Mouse (Mus musculus) large intestine, adult 2 months (tissue): Measurements from ENCODE around the gene Ttyh3. TPM values are rescaled to one million over a fixed set of nuclear protein-coding genes. Genes with fewer than 3 reads are reported as not detected.

ENCODE experiments used
- DNase-seq: peaks from one replicate; pipeline ENCODE4 v3.0.0-alpha.2; 2012; ENCODE audit warnings: low read depth, low spot score
- WGBS: fragments of 180-500 bp; shearing (Covaris S2); methylation state at CpG from one replicate; pipeline ENCODE4 v1.1.7; 2018; 5-methylcytosine and 5-hydroxymethylcytosine counted together
- polyA plus RNA-seq: library from polyadenylated mRNA; depleted of rRNA; stranded (reverse); fragments of >200 nt; gene quantifications from 2 replicates; pipeline ENCODE4 v1.2.3, GENCODE M21; 2012

Ttyh3 gene
- polyA plus RNA-seq, 1 experiment = 52.7 TPM

DNA sequence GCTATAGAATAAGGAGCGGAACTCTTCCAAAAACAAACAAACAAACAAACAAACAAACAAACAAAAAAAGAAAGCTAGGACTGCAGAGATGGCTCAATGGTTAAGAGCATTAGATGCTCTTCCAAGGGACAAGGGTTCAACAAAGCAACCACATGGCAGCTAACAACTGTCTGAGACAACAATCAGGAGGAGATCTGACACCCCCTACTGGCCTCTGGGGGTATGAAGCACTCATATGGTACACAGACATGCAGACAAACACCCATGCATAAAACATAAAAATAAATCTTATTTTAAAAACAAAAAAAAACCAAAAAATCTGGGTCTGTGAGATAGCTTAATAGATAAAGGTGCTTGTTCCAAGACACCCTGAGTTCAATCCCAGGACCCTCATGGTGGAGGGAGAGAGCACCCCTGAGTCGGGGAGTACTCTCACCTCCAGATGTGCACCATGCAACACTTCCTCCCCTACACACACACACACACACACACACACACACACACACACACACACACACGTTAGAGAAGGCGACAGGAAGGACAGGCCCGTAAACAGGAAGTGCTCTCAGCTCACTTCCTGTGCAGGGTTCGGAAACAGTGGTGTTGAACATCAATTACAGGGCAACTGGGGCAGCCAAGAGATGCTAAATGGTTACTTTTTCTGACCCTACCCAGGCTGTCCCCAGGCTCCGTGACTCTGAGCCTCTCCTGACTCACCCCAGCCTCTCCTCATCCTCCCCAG is 12.3 kb downstream of the Ttyh3 start:
- 86% methylated on average over 7 of the region's 7 CpGs for WGBS
- DNase-seq = no peak

DNA sequence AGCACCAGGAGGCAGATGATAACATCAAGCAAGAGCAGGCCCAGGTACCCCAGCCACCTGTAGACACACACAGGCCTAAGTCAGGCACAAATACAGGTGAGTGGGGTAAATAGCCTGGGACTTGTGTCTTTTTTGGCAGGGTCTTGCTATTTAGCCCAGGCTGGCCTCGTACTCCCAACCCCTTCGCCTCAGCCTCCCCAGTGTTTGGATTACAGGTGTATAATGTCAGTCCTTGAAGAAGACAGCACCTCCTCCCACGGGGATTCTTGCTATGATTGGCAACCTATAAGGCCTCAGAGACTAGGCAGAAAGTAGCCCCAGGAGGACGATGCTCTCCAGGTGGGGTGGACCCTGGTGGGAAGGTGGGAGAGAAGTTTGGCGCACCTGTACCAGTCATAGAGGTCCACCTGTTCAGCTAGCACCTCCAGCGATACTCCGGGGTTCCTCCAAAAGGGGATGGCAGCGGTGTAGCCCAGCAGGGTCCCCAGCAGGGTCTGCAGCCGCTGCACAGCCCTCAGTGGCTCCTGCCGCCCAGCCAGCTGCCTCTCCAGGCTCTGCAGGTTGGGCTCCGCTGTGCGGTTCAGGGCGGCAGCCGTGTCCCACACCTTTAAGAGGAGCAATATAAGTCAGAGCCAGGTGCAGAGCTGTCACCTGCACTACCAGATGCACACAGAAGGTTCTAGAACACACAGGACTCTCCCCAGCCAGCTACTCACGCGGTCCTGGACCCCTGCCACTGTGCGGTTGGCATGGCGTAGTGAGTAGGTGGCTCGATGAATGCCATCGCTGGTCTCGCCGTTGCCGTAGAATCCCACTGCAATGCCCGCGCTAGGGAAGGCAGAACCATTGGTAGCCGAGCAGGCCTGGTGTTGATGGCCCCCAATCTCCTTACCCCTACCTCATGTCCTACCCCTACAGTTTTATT is 13.8 kb downstream of the Ttyh3 start:
- DNase-seq = no peak
- 92% methylated on average over 26 of the region's 26 CpGs for WGBS

DNA sequence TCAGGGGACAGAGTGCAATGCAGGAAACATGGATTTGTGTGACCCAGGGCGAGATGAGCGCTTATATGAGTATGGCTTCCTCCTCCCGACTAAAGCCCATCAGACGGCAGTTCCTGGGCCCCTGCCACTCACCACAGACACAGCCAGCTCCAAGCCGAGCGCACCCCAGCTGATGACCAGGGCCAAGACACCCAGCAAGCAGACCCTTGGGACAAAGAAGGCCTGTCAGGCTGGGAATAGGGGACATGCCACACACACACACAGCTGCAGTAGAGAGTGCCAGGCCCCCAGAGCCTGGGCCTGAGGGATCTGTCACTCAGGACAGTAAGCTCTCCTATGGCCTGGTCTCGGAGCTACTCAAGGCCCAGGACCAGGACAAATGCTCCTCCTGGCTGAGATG is 15.4 kb downstream of the Ttyh3 start:
- no peak for DNase-seq
- 79% methylated on average over 7 of the region's 7 CpGs for WGBS

DNA sequence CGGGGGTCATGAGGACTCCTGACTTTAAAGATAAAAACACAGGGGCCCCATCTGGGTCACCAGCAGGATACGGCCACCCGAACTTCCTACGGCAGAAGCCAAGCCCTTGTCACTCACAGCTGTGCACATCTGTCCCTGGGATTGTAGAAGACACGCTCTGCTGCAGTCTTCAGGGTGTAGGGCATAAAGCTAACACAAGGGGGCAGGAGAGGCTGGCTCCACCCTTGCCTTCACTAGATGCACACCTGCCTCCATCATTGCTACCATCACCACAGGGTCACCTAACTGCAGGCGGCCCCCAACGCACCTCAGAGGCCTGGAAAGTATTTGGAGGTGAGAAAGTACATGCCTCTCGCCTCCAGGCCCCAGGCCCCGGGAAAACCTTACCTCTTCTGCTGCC is 19.8 kb downstream of the Ttyh3 start:
- 89% methylated on average over 9 of the region's 9 CpGs for WGBS
- DNase-seq = no peak

DNA sequence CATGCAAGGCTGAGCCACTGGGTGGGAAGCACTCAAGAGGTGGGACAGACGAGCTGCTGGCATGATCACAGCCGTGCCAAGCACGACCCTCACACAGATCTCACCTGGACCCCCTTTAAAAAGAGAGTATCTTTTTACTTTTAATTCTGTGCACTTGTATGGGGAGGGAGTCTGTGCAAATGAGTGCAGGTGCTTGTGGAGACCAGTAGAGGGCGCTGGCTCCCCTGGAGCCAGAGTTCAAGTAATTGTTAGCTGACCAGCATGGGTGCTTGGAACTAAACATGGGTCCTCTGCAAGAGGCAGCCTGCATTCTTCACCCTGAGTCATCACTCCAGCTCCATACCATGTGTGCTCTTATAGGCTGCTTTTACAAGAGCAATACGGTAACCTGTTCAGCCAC is 21.3 kb downstream of the Ttyh3 start:
- WGBS = 96% methylated on average over 5 of the region's 5 CpGs
- no peak for DNase-seq

DNA sequence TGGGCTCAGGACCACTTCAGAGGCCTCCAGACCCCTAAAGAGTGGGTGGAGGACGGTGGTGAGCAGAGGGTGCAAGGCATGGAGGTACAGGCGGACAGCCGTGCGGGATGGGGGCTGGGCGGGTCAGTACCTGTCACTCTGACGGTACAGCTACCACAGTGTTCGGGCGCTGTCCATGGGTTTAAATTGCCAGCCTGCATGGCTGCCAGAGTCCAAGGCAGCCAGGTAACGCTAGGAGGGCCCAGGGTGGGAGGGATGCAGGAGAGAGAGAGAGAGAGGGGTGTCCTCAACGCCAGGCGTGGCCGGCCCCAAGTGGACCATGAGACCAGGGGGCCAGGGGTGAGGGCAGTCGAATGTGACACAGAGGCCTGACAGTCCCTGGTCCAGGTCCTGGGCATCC is 23.9 kb downstream of the Ttyh3 start:
- 96% methylated on average over 13 of the region's 13 CpGs for WGBS
- DNase-seq = no peak

DNA sequence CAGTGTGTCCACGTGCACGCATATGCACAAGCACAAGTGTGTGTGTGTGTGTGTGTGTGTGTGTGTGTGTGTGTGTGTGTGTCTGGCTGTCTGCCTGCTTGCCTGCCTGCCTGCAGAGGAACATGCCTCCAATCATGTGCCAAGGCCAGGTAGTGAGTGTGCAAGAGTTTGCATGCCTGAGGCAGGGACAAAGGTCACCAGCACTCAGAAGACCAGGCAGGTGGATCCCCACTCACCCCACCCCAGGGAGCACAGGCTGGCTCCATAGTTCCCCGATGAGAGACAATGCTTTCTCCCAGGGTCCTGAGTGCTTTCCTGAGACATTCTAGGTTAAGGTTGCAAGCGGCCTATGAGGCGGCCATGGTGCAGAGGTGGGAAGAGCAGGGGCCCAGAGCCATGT is 24.6 kb downstream of the Ttyh3 start:
- DNase-seq = no peak
- 55% methylated on average over 5 of the region's 5 CpGs for WGBS

DNA sequence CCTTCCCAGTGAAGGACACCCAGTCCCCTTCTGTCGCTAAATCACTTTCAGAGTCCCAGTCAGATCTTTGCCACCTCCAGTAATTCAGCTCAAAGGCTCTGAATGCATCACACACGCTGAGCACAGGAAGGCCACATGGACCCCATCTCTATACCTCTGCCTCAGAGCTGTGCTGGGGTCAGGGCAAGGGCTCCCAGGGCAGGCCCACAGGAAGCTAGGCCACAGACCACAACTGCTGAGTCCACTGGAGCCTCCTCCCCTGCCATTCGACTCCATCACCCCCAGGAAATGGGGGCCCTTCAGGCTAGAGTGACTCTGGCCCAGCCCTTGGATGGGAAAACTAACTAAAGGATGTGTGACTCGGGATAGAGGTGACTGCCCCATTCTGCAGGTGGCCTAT is 25.0 kb downstream of the Ttyh3 start:
- WGBS = 46% methylated on average over 4 of the region's 4 CpGs
- DNase-seq = no peak

DNA sequence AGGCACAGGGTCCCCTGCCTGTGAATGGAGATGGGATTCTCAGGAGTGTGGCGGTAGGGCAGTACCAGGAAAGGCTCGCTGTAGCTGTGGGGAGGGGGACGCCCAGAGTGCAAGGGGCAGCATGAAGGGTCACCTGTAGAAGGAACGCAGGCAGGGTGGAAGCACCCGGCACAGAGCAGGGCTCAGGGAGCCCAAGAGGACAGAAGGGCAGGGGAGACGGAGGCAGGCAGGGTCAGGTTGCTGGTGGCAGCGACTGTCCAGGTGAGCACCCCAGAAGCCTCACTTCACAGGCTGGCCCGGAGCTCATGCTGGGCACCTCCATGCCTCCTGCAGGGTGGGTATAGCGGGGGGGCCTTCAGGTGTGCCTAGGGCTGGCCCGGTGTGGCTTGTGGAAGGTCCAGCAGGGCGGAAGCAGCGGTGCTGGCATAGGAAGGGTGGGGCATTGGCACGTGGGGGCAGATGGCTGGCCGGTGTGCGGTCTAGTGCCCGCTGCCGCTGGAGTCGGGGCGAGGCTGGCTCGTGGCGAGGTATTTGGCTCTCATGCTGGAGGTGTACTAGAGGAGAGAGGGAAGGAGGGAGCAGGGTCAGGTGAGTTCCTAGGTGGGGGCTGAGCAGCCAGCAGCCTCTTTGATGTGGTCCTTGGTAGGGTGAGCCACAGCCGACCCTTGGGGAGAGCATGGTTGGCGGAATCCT is 25.7 kb downstream of the Ttyh3 start:
- 45% methylated on average over 23 of the region's 23 CpGs for whole genome bisulfite sequencing
- DNase-seq = no peak

DNA sequence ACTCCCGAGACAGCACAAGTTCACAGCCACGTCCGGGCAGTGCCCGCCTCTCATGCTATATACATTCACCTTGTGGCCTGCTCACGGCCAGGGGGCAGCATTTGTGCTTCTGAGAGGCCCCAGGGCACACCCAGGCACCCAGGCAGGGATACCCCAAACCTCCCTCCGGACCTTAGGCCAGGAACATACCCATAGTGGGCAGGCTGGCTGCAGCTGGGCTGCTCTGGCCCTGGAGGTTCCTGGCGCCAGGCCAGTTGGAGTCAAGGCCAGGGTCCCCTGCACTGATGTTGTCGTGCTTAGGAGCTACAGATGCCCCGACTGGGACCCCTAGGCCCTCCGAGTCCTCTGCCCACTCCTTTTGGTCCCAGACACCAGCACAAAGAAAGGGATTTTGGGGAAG is 27.3 kb downstream of the Ttyh3 start:
- no peak for DNase-seq
- 75% methylated on average over 10 of the region's 10 CpGs for WGBS

DNA sequence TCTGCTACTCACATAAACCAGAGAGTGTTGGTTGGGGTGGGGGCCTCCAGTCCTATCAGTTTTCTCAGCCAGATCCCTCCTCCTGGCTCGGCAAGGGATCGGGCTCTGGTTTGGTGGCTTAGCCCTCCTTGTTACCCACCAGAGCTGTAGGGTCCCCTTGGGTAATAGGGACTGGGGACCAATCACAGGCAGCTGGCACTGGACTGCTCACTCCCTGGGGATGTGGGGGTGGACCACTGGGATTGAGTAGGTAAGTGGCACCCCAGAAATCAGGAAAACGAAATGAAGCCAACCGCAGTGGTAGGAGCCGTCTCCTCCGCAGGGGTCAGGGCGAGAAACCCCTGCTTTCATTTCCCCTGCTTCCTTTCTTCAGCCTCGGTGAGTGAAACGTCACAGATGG is 27.7 kb downstream of the Ttyh3 start:
- WGBS = 91% methylated on average over 9 of the region's 9 CpGs
- DNase-seq = no peak

DNA sequence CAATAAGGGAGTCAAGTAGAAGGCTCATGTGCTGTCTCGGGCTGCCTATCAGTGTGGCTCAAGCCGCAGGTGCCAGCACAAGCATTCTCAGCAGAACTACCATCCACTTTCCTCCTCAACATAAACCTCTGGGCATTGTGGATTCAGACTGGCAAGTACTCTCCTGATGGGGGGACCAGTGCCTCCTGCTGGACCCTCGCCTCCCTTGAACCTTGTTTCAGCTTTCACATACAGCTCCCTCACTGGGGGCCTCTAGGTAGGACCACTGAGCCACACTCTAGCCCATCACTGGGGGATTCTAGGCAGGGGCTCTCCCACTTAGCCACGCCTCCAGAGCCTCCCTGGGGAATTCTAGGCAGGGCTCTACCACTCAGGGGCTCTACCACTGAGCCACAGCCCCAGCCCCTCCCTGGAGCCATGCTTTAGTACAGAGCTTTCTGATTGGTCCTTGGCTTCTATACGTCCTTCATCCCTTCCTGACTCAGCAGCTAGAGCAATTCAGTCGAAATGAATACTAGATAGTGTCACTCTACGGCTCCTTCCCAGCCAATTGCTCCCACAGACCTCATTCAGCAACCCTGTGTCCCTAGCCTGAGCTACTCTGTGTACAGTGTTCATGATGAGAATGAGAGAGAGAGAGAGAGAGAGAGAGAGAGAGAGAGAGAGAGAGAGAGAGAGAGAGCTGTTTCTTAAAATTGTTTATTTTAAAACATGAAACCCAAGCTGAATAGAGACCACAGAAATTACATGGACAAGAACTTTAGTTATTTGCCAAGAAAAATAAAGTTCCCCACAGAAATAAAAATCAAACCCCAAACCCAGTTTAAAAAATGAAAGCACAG is 28.7 kb downstream of the Ttyh3 start:
- DNase-seq = no peak
- 53% methylated on average over 7 of the region's 7 CpGs for WGBS

DNA sequence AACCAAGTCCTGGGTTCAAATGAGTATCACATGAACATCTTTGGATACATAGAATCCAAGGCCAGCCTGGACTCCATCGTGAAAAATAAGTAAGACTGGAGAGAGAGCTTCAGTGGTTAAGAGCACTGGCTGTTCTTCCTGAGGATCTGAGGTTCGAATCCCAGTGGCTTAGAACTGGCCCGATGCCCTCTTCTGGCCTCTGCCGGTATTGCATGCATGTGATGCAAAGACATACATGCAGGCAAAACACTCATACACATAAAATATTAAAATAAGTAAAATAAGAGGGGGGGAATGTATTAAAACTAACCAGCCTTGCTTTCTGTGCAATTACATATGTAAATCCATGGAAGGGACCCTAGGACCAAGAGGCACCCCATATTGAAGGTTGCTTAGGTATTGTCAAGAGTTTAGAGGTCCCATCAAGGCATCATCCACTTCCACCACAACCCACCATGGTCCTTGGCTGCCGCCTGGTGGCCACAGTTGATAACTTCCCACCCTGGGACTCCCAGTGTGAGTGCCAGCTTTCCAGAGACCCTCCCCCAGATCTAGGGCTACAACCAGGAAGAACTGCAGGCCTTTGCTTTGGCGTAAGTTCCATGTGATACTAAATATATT is 29.6 kb downstream of the Ttyh3 start:
- DNase-seq = no peak
- whole genome bisulfite sequencing = 16% methylated on average over 6 of the region's 6 CpGs

DNA sequence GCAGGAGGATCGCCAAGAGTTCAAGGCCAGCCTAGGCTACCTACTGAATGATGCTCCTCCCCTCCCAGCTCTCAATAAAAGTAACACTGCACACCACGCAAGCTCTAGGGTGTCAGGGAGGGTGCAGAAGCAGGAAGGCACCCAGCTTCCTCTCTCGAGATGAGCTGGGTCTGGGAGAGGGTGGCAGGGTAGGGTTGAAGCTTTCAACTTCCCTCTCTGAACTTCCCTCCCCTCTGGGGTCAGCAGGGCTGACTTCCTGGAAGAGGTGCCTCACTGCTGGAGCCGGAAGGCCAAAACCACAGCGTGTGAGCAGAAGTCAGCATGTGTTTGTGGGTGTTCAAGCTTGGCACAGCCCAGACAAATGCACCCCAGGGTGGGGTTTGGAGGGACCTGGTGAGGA is 31.1 kb downstream of the Ttyh3 start:
- WGBS = 64% methylated on average over 5 of the region's 5 CpGs

DNA sequence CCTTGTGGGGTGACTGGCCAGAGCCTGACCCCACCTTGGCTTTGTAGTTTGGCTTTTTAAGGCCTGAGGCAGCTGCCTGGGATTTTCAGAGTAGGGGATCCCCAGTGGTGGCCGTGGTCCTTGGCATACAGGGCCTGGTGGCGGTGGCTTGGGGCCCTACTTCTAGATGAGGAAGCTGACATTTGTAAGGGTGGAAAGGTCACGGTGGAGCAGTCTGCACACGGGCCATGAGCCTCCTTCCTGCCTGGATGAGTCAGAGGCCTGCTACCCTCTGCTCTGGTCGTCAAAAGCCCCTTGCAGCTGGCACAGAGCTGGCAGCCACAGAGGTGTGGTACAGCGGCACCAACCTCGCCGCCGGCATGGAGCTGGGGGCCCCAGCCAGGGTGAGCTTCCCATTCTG is 32.1 kb downstream of the Ttyh3 start:
- DNase-seq = no peak
- 60% methylated on average over 9 of the region's 9 CpGs for WGBS

More for the DNA sequence above, 31.1 kb downstream of the Ttyh3 start:
- no peak for DNase-seq

DNA sequence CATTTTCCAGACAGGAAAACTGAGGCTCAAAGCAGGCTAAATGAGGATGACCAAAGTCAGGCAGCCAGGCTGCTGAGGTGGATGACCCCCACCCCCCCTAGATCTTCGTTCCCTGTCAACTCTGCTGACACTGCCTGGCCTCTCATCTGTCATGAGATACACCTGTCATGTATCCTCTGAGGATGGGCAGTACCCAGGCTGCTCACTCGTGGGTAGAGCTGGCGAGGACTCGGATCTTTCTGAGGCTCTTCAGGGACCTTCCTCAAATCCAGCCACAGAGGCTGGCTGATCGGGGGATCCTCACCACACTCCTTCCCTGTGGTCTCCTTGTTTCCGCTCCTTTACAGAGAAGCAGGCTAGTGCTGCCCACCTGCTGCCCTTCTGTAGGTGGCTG is 32.7 kb downstream of the Ttyh3 start:
- DNase-seq = no peak
- 76% methylated on average over 6 of the region's 6 CpGs for WGBS

DNA sequence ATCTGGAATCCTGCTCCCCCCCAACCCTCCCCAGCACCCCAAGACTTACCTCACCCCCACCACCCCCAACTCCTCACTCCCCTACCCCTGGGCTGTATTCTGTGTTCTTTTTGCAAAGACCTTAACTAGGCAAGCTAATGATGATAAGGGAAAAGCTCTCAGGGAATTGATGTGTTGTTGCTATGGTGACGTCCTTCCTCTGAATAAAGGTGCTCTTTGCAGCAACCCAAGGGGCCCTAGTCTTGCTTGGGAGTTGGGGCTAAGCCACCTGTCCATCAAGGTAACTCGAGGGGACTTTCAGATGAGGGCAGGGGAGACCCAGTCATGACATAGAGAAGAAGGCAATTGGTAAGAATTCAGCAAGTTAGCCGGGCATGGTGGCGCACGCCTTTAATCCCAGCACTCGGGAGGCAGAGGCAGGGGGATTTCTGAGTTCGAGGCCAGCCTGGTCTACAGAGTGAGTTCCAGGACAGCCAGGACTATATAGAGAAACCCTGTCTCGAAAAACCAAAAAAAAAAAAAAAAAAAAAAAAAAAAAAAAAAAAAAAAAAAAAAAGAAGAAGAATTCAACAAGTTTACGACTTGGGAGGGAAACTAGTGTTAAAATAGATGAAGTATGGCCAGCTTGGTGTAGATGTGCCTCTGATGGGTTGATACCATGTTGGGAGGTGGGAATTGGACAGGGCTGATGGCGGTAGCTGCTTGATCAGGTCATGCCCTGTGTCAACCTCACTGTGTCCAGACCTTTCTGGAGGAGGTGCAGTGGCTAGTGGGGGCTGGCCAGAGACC is 33.3 kb downstream of the Ttyh3 start:
- no peak for DNase-seq
- WGBS = 80% methylated on average over 10 of the region's 10 CpGs

DNA sequence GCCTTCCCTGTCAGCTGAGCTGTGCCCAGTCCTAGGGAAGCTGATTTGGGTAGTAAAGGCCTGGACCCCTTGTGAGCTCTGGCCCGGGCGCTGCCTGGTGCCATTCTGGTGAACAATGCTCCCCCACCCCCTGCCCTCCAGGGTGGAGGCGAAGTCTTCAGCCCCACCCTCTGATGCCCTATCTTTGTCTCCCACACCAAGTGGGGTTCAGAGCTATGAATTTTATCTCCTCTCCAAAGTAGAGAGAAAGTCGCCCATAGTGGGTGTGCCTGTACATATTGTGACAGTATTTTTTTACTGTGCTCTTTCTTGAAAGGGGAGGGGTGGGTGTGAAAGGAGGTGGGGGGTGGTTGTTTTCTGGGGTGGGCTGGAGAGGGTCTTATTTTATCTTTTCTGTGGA is 34.0 kb downstream of the Ttyh3 start:
- DNase-seq = no peak
- WGBS = 86% methylated on average over 4 of the region's 4 CpGs
